Mouse (Mus musculus): ENCODE data around the gene Kirrel.

DNA sequence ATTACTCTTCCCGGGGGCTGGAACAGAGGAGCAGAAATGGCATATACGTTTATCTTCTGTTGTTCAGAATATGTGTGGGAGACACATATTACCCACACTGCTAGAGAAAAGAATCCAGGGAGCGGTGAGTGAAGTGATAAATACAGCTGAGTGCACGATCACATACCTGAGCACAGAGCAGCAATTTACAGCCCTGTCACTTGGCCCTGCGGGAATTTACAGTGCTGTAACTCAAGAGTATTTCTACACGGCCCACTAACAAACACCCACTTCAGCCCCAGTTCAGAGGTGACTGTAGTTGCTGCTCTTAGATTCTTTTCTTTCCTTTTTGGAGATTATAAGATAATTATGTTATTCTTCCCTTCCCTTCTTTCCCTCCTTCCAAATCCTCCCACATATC is 18.8 kb upstream of the Kirrel start:
- TF ChIP-seq TCF12 (IDR thresholded peaks at IDR 0.05; ENCODE audit: low read depth, low read length) (no peak), CTCF (conservative IDR thresholded peaks at IDR 0.05 in 1 of 2, IDR thresholded peaks at IDR 0.05 in 1 of 2; ENCODE audit: low read depth in 2 of 2, low read length in 2 of 2) (no peak), ZMIZ1 (IDR thresholded peaks at IDR 0.05; ENCODE audit: low read depth, low read length) (no peak), MYC (IDR thresholded peaks at IDR 0.05; ENCODE audit: low read depth, low read length) (no peak), USF2 (conservative IDR thresholded peaks at IDR 0.05; ENCODE audit: low read depth, low read length) (no peak), TBP (conservative IDR thresholded peaks at IDR 0.05; ENCODE audit: low read depth, low read length) (no peak), BHLHE40 (IDR thresholded peaks at IDR 0.05; ENCODE audit: low read depth, low read length) (no peak)
